Mouse (Mus musculus): ENCODE data around the gene Crip2.

Gene Crip2

DNA sequence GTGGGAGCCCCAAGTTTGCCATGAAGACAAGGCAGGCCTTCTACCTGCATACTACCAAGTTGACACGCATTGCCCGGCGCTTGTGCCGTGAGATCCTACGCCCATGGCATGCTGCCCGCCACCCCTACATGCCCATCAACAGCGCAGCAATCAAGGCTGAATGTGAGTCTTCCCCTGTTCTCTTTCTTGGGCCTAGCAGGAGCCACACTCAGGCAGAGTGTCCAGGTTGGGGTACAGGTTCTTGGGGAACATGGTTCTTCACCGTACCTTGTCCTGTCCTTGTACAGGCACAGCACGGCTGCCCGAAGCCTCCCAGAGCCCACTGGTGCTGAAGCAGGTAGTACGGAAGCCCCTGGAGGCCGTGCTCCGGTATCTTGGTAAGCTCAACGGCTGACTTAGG, 8.4 kb upstream of the Crip2 start:
- in situ Hi-C loops (cut with MboI, MseI), result no loop called here

DNA sequence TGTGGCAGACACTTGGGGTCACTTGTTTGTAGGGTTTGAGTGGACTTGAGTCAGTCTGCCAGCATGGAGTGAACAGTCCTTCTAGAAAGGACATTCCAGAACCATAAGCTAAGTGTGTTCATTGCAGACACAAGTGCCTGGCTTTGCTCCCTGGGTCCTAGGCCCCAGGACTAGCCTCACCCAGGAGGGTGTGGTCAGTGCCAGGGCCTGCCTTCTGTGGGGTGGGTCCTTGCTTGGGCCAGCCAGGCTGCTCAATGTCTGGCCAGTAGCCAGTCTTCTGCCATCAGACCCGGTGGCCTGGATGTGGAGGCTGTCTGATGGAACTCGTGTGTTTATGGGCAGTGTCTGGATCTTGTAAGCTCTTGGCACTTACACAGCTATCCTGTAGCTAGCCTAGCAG, 7.5 kb upstream of the Crip2 start:
- in situ Hi-C loops (cut with MboI, MseI), result no loop called here

DNA sequence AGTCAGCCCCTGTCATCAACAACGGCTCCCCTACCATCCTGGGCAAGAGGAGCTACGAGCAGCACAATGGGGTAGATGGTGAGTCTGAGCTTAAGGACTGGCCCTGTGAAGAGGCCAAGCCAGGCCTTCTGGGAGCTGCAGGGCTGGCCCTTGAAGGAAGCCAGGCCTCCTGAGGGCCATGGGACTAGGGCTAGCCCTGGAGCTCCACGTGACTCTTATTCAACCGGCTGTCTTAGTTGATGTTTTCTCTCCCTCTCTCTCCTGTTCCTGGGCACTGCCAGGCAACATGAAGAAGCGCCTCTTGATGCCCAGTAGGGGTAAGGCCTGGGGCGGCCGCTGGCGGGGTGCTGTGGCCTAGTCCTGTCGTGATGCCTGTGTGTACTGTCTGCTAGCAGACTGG, 6.8 kb upstream of the Crip2 start:
- in situ Hi-C loops (cut with MboI, MseI), result no loop called here

DNA sequence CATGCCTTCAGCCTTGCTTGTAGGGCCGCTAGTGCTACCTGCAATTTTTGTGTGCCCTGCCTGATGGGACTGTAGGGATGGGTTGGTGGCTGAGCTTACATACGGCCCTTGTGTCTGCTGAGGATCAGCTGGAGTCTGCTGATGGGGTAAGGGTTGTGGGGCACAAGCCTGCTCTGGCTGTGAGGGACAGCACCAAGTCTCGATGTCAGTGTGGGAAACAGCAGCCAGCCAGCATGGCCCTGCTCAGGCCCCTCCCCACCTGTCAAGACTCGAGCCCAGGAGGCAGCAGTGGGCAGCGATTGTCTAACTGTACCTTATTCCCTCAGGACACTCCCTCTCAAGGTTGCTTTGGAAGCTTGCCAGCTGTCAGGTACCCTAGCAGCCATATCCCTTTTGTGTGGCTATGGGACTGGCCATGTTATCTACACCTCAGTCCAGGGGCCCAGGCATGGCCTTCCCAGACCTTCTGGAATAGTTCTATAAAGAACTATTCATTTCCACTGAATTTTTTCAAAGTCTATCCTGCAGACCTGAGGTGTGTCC, 6.1 kb upstream of the Crip2 start:
- in situ Hi-C loops (cut with MboI, MseI), result no loop called here

DNA sequence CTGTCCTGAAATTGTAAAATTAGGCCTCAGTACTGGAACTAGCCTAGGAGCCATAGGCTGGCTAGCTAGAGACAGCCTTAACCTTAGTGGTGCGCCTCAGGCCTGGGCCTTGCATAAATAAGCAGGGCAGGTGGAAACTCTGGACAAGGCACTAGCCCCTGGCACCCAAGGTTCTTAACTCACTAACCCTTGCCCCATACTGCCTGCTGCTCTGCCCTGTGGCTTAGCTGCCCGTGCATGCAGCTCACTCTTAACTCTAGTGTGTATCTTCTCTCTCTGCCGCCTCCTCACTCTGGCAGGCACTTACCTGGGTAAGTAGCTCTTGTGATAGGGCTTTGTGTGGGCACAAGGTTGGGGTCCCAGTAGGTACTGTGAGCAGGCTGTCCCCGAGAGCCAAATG, 5.5 kb upstream of the Crip2 start:
- in situ Hi-C loops (cut with MboI, MseI), result no loop called here

DNA sequence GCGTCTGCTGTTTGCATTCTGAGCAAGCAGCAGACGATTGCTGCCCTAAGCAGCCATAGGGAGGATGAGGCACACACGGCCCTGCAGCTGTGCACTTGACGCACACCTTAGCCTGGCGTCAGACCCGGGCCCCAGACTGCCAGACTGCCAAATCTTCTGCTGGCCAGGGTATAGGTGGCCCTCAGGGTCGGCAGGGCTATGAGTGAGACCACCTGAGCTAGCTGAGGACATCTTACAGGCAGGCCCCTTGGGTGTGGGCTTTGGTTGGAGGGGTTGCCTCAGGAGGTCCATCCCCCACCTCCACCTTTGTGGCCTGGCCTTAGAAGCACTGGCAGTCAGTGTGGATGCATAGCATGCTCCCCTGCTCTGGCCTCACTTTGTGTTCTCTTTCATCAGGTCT, 4.6 kb upstream of the Crip2 start:
- in situ Hi-C loops (cut with MboI, MseI), result no loop called here

DNA sequence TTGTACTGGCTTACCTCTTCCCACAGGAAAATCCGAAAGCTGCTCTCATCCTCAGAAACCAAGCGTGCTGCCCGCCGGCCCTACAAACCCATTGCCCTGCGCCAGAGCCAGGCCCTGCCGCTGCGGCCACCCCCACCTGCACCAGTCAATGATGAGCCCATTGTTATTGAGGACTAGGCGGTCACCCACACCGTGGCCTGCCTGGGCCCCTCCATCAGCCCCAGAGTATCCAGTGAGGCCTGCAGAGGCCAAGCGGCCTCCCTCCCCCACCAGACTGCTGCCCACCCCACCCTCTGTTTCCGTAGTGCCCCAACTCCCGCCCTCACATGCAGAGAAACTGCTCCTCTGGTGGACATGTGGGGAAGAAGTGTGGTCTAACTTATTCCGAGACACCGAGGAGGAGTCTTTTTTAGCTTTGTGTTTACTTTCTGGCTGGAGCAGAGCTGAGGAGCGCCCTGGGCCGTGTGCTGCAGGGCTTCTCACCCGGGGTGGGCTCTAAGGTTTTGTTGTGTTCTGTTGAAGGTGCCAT, 3.5 kb upstream of the Crip2 start:
- in situ Hi-C loops (cut with MboI, MseI), result no loop called here

DNA sequence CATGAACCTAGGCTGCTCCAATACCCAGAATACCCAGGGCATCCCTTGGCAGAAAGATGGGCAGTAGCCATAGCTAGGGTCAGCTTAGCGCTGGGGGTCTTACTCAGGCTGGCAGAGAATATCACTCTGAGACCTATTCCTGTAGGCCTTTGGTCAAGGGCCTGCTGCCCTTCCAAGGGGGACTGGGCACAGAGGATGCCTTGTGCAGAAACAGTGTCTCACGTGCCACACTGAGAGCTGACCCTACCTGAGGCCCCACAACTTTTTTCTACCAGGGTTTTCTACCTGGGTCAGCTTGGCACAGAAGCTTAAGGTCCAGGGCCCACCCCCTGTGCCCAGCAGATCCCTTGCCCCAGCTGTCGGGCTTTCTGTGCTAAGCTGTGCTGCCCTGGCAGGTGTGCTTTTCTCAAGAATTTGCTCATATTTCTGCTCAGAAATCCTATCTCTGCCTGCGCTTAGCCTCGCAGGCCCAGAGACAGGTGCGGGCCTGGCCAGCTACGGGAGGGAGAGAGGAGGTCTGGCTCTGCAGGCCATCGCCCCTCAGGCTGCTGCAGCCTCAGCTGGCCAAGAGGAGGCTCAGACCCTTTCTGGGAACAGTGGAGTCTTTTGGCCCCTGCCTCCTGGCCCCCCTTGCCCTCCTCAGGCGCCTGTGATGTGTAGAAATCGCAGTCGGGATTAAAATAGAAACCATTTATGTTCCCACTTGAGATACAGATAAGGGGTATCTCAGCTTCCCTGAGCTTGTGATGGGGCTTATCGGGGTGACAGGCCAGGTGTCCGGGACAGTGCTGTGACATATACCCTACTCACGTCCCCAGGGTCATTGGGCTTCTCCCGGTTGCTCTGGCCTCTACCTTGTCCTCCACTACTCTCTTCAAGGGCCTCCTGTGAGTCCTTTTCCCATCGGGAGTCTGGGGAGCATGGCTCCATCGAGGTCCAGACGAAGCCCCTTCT, 2.5 kb upstream of the Crip2 start:
- in situ Hi-C loops (cut with MboI, MseI), result no loop called here

DNA sequence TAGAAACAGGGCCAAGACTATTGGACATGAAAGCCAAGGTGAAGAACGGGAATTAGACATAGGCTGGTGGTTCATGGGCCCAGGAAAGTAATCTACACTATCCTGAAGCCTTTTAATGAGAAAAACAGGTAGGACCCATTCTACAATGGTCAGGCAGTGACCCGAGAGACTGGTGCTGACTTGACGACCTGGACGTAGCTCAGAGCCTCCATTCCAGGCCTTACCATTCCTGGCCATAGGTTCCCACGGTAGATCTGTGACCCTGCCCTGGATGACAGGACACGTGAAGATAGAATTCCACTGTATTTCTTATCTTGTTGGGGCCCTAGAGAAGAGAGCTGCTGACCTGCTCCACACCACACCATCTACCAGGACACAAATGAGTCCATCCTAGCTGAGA, 1.7 kb upstream of the Crip2 start:
- in situ Hi-C loops (cut with MboI, MseI), result no loop called here

DNA sequence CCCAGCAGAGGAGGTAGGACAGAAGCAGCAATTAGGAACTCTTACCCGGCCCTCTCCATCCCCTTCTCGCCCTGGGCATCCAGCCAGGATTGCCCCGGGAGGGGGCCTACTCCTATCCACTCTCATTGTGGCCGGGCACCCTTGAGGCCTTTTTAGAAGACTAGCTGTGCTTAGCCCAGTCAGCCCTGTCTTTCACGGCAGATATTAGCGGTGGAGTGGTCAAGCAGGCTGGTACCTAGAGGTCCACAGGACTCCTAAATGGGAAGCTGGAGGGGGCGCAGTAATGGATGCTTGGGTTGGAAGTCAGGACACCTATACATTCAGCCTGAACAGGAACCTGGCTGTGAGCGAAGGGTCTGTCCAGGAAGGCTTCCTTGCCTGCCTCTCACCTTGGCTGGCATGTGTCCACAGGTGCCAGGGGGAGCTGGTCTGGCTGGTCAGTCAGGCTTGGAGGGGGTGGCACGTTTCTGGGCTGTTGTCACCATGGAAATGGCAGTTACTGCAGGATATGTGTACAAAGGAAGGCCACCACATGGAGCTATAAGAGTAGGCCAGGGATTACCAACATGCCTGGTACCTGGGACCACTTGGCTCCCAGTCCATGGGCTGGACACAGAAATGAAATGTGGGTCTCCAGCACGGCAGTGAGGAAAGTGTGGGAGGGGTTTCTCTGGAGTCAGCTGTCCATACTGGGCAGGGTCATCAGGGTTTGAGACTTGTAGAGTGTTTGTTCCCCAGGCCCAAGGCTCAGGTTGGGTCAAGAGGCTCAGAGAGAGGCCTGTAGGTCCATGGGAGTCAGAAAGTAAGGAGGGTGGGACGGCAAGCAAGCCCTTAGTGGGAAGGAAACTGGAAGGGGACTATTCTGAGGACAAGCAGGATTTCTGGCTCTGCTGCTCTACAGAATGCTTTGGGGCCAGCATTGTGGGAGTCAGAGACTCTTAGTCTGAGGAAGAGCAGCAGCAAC, 853 bp upstream of the Crip2 start:
- in situ Hi-C loops (cut with MboI, MseI), result no loop called here

DNA sequence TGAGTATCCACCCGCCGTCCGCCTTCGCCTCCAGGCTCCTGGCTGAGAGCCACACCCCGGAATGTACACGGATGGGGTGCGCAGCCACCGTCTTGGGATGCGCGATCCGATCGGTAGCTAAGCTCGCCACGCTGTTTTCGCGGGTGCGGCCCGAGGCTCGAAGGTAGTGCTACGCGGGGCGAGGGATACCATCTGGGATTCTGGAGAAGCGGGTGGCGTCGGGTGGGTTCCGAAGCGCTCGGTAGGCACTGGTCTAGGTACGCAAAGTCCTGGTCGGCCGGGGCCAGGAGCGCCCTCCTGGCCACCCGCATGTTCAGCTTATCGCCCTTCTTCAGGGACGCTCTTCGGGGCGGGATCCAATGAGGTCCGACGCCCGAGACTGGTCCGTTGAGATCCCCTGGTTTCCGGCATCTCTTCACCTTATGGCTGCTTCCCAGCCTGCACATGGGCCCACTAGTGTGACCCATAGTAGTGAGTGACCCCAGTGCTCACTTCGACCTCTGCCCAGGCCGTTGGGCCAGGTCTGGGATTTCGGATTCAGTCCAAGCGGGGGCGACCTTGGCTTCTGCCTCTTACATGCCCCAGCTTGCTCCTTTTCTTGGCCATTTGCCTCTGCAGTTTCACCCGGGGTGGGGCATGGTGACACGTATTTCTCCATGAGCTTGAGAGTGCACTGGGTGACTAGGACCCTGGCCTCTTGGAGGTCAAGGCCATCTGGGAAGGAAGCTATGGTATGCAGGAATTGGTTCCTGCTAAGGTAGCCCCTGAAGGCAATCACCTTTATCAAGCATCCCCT, 778 bp downstream of the Crip2 start:
- in situ Hi-C loops (cut with MboI, MseI), result no loop called here

DNA sequence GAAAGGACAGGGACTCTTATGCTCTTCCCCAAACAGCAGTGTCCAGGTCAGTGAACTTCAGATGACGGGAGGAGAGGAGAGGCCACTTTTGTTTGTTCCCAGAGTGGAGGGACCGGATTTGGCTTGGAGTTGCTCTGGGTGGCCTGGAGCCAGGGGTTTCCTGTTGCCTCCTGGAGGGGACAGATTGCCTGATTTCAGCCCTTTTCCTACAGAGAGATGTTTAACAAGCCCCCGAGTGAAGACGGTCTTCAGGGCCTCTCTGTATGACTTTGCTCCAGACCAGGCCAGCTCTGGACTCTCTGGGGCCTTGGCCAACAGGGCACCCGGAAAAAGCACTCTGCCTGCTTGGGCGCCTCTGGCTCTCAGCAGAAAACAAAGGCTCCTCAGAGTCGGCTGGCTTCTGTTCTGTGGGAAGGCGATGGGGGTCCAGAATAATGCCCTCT, 1.5 kb downstream of the Crip2 start:
- in situ Hi-C loops (cut with MboI, MseI), result no loop called here

DNA sequence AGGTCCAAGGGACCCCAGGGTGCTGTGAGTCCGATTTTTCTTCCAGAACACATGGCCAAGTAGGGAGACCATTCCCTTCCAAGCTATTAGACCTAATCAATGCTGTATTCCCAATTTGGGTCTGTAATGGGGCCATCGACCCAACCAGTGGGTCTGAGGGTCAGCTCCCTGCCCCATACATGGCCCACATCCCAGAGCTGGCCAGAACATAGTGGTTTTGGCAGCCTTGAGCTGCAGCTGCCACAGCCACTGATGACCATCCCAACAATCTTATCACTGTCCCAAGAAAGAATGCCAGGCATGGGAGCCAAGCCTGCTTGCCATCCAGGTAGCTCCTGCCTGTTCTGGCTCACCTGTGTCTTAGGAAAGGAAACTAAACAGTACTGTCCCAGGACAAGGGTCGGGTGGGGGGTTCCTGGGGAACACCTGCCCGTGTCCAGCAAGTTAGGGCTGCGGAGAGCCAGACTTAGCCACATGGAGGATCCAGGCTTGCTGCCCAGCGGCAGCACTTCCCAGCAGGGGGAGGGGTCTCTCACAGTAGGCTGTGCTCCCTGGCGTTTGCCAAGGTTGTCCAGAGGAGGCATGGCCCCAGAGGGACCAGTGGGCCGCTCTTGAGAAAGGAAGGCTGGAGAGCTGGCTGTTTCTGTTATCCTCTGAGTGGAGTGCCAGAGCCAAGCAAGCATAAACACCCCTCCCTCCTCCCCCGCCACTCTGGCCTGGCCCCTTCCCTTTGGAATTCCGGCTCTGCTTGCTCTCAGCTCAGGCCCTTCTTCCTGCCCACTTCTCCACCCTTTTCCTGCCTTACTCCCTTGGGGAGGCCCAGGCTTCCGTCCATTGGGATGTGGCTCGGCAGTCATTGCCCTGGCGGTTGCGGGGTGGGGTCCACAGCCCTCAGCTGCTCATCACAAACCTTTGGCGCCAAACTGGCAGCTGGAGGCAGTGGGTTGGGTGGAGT, 2.3 kb downstream of the Crip2 start:
- in situ Hi-C loops (cut with MboI, MseI), result no loop called here

DNA sequence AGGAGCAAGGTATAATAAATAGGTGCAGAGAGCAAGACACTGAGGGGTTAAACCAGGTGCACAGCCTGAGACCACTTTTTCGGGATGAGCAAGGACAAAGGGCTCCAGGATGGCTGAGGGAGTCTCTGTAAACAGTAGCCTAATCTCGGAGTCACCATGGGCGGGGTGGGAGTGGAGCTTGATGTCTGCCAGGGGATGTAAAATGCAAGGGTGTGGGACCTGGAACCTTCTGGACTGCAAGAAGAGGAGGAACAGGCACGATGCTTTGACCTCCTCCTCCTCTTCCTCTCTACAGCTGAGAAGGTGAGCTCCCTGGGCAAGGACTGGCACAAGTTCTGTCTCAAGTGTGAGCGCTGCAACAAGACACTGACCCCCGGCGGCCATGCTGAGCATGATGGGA, 3.1 kb downstream of the Crip2 start:
- in situ Hi-C loops (cut with MboI, MseI), result no loop called here

DNA sequence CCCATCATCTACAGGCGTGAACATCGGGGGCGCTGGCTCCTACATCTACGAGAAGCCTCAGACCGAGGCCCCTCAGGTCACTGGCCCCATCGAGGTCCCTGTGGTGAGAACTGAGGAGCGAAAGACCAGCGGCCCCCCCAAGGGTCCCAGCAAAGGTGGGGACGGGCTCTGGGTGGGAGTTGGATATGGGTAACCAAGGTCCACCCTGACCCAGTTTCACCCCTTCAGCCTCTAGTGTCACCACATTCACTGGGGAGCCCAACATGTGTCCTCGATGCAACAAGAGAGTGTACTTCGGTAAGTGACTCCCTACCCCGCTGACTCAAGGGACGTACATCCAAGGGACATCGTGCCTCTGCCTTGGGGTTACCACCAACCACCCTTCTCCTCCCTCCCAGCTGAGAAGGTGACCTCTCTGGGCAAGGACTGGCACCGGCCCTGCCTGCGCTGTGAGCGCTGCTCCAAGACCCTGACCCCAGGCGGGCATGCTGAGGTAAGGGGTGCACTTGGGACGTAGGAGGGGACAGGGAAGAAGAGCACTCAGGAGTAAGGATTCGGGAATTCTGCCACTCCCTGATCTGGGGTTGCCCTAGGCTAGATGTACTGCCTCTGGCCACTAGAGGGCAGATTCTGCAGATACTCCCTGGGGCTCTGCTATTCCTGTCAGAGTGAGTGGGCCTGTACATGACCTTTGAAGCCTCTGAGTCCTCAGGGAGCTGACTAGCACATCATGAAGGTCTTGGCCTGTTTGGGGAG, 4.1 kb downstream of the Crip2 start:
- in situ Hi-C loops (cut with MboI, MseI), result no loop called here

DNA sequence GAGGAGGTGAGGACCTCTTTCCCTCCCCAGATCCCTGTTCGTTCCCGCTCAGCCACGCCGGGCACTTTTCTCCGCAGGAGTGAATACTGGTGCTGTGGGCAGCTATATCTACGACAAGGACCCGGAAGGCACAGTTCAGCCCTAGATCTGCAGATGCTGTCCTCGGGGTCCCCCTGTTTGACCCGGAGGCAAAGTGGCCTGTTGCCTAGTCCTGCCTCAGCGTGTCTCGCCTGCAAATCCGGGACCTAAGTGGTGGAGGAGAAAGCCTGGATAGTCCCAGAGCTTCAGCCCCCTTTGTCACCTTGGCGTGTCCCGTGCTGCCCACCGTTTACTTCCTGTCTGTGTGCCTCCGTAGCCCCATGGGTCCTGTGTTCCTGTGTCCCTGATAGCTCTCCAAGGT, 4.8 kb downstream of the Crip2 start:
- in situ Hi-C loops (cut with MboI, MseI), result no loop called here

DNA sequence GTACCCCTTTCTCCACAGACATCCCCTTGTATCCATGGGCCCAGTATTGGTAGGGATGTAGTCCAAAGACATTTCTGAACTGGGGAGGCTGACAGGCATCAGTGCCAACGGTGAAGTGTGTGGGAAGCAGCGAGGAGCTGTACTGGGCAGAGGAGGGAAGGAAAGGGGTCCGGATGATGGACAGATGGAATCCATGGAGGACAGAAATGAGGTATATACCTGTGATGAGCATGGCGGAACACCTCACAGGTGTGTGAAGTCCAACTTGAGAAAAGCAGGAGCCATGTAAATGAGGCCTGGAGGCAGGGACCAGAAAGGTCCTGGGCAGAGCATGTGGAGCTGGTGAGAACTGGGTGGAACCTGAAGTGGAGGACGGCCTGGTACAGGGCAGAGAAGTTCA, 5.6 kb downstream of the Crip2 start:
- in situ Hi-C loops (cut with MboI, MseI), result no loop called here

DNA sequence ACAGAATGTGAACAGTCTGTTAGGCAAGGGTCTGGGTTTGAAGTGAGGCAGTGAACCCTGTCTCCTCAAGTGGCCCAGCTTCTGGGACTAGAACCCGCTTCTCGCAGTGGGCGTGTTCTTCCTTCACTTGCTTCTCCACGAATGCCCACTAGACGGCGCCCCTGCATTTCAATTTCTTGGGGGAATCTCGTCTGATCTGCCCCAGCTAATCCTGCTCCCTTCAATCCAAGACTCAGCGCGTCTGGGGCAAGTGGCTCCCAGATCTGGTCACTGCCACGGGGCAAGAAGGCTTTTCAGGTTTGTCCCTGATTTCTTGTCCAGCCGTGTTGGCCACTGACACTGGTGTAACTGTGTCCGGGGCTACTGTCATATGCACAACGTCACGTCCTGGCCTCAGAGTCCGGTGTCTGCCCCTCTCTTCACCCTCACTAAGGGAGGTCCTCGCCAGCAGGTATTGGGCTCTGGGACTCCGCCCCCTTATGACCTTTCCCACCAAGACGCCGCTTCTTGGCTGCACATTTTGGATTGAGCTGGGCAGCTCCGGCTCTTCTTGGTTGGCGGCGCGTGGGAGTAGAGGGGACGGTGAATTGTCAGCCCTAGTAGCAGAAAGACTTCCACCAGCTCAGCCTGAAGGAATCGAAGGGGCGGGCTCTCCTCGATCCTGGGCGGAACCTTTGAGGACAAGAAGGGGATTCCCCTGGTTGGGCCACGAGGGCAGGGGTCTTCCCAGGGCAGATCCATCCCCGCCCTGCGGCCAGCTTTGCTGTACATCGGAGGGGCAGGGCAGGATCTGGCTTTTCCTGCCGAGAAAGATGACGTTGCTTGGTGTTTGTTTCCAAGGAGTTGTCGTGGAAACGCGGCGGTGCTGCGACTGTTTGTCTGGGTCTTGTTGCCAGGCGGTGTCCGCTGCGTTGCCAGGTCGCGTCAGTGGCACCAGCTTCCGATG, 6.3 kb downstream of the Crip2 start, which contains the start of gene Crip1:
Gene Crip1 (plus strand): TSS at position 205 of the 946 bp plus-strand sequence.
- in situ Hi-C loops (cut with MboI, MseI), result no loop called here

All from T-helper 1 cell (primary cell).